Mouse (Mus musculus) ES-E14 (cell line): Measurements from ENCODE around the gene Zfp553. TPM values are rescaled to one million over a fixed set of nuclear protein-coding genes. Genes with fewer than 3 reads are reported as not detected.

Experiments
- DNase-seq: peaks from one replicate; pipeline ENCODE4 v3.0.0-alpha.2; 2013; ENCODE audit warnings: low read depth, low spot score
- H3K27ac ChIP-seq: 2 replicates; pipeline ENCODE4 v1.5.1; 2012; ENCODE audit warnings: low read depth, mild to moderate bottlenecking, low read length, moderate library complexity, mixed read lengths; ENCODE audit not compliant: poor library complexity, insufficient read depth, severe bottlenecking
- H3K36me3 ChIP-seq: 2 replicates; pipeline ENCODE4 v1.6.1; 2012; ENCODE audit warnings: mild to moderate bottlenecking, low read length, moderate library complexity, mixed read lengths; ENCODE audit not compliant: control insufficient read depth, poor library complexity, insufficient read depth, severe bottlenecking
- H3K4me1 ChIP-seq, 2 experiments: fragments of 150-350 bp in 1 of 2; sonication (generic) in 1 of 2; 2 replicates each; pipeline ENCODE4 v1.6.1; 2012; ENCODE audit warnings: low read length in 2 of 2, mild to moderate bottlenecking in 1 of 2, mixed read lengths in 1 of 2; ENCODE audit not compliant: control insufficient read depth in 2 of 2, insufficient read depth in 2 of 2, poor library complexity in 1 of 2
- H3K4me3 ChIP-seq, 2 experiments: fragments of 150-350 bp in 1 of 2; sonication (generic) in 1 of 2; 2 replicates each; pipeline ENCODE4 v1.5.1; 2012; ENCODE audit warnings: low read length in 2 of 2, low read depth in 1 of 2, mild to moderate bottlenecking in 1 of 2, mixed read lengths in 1 of 2; ENCODE audit not compliant: insufficient read depth in 1 of 2, poor library complexity in 1 of 2, severe bottlenecking in 1 of 2
- H3K9ac ChIP-seq: 2 replicates; pipeline ENCODE4 v1.6.1; 2012; ENCODE audit warnings: low read depth, mild to moderate bottlenecking, low read length, mixed read lengths; ENCODE audit not compliant: poor library complexity, insufficient read depth, severe bottlenecking
- H3K9me3 ChIP-seq: fragments of 150-350 bp; sonication (generic); 2 replicates; pipeline ENCODE4 v1.6.1; 2012; ENCODE audit warnings: low read depth, mild to moderate bottlenecking, low read length; ENCODE audit not compliant: control insufficient read depth, insufficient read depth
- CHD2 ChIP-seq: IDR thresholded peaks from 2 replicates; pipeline ENCODE4 v1.6.1; 2014; ENCODE audit warnings: mild to moderate bottlenecking, low read depth, low read length, inconsistent platforms
- HCFC1 ChIP-seq: IDR thresholded peaks from 2 replicates; pipeline ENCODE4 v1.6.1; 2012; ENCODE audit warnings: low read length, inconsistent platforms, borderline replicate concordance; ENCODE audit not compliant: insufficient read depth
- MAFK ChIP-seq: IDR thresholded peaks from 2 replicates; pipeline ENCODE4 v1.6.1; 2014; ENCODE audit warnings: mild to moderate bottlenecking, low read depth, low read length, inconsistent platforms; ENCODE audit not compliant: insufficient read depth
- ZC3H11A ChIP-seq: IDR thresholded peaks from 2 replicates; pipeline ENCODE4 v1.6.1; 2012; ENCODE audit warnings: low read depth, mild to moderate bottlenecking, inconsistent platforms, low read length, borderline replicate concordance
- ZNF384 ChIP-seq: IDR thresholded peaks from 2 replicates; pipeline ENCODE4 v1.6.1; 2012; ENCODE audit warnings: low read depth, low read length, inconsistent platforms
- in situ Hi-C, 2 experiments: fragments of 600-800 bp; cut with MboI; formaldehyde crosslinking; loops; one replicate each; pipeline ENCODE4 v1.15.1; 2025; ENCODE audit warnings: low sequenced_read_pairs in 2 of 2, inconsistent platforms in 1 of 2; ENCODE audit not compliant: unreplicated experiment in 2 of 2
- total RNA-seq: library from RNA; depleted of rRNA; stranded (reverse); fragments of 300-350 nt; gene quantifications from 2 replicates; pipeline ENCODE4 v1.2.3, GENCODE M21; 2012

The Zfp553 gene
- total RNA-seq, 1 experiment = 55.2 TPM

DNA sequence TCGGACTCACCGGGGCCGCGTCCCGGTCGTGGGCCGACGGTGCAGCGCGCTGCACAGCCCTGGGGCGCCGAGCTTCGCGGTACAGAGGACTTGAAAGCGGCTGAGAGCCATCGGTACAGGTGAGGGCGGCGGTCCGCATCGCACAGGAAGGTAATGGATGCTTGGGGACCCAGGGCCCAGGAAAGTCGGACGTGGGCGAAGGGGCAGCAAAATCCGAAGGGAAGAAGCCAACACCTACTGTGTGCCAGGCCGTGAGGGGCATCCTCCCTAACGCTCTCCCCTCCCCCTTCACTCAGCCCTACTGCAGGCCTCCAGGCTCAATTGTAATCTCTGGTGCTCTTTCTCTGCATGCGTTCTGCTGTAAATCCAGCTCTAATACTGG is 498 bp downstream of the Zfp553 start:
- Histone ChIP-seq H3K4me3 (peak overlapping the region; percentile 81 to 83), H3K9me3 (no peaks in the 10 kb centered on the region), H3K27ac (peak overlapping the region; percentile 94), H3K4me1 (peaks cover 0 to 11% of the 10 kb centered on the region in 2 experiments; a peak in 2 of 4 replicates), H3K9ac (peak overlapping the region; percentile 85), H3K36me3 (peaks cover 43% of the 10 kb centered on the region)
- TF ChIP-seq CHD2 = no peak
- TF ChIP-seq ZC3H11A = no peak
- no peak for DNase-seq
- in situ Hi-C loops = no loop called here

DNA sequence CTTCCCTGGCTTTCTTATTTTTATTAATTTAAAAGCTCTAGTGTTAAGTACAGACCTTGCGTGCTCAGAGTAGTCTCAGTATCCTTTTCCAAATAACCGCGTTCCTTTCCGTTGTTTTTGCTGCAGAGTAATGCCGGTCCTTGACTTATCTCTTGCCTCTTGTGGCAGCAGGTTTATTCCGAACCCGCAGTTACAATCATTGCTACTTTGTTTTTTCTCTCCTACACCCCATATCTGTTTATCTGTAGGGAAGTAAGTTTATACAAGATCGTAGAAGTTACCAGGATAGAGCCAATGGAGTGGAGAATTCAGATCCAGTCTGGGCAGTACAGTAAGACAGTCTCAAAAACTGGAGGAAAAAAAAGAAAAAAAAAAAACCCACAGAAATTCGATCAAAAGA is 904 bp downstream of the Zfp553 start:
- TF ChIP-seq ZNF384 = no peak
- H3K9me3 ChIP-seq = no peaks in the 10 kb centered on the region
- H3K9ac ChIP-seq = peak overlapping the region; percentile 85; the same call in 1 of the 2 replicates

DNA sequence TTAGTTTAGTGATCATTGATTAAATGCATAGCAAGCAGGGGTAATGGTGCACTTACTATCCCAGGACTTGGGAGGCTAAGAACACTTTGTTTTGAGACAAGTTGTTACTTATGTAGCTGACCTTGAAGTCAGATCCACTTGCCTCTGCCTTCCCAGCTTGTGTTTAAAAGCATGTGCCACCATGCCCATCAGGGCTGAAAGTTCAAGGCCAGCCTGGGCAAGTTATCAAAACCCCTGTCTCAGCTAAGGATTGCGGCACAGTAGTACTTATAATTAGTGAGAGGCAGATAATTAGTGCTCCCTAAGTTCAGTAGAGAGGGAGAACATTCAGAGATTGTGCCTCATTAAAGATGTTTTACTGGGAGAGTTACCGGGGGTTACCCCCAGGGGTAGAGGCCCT is 1.9 kb downstream of the Zfp553 start:
- H3K9ac ChIP-seq = no peak overlapping the region
- H3K27ac ChIP-seq = no peak overlapping the region
- DNase-seq = no peak
- H3K4me1 ChIP-seq = peaks cover 0 to 11% of the 10 kb centered on the region in 2 experiments; a peak in 2 of 4 replicates
- peaks cover 43% of the 10 kb centered on the region for H3K36me3 ChIP-seq
- TF ChIP-seq ZC3H11A (no peak), MAFK (no peak), ZNF384 (no peak), CHD2 (no peak), HCFC1 (no peak)
- H3K4me3 ChIP-seq = peak overlapping the region; percentile 81 to 83; a peak in 2 of 4 replicates
- H3K9me3 ChIP-seq = 0 out of 2 replicates have a peak, but pooled peaks cover 2% of the 10 kb centered on the region
- in situ Hi-C loops = no loop called here

More for the DNA sequence above, 904 bp downstream of the Zfp553 start:
- peaks cover 0 to 11% of the 10 kb centered on the region in 2 experiments; a peak in 2 of 4 replicates for H3K4me1 ChIP-seq
- in situ Hi-C loops = no loop called here
- peak overlapping the region; percentile 81 to 83 for H3K4me3 ChIP-seq
- peak overlapping the region; percentile 94; the same call in 1 of the 2 replicates for H3K27ac ChIP-seq
- no peak for DNase-seq
- peaks cover 43% of the 10 kb centered on the region for H3K36me3 ChIP-seq

DNA sequence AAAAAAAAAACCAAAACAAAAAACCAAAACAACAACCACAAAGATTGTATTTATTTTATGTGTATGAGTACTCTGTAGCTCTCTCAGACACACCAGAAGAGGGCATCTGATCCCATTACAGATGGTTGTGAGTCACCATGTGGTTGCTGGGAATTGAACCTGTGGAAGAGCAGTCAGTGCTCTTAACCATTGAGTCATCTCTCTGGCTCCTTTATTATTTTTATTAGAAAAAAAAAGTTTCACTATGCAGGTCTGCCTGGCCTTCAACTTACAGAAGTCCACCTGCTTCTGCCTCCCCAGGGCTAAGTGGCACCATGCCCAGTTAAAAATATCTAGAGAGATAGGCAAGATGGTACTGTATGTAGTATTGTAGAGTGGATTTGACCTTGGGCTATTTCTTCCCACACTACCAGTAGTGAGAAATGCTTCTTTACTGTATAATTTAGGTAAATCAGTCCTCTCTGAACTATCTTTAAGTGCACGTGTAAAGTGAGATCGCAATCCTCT is 10.6 kb downstream of the Zfp553 start:
- peaks cover 0 to 5% of the 10 kb centered on the region in 2 experiments; a peak in 1 of 4 replicates for H3K4me1 ChIP-seq
- H3K9me3 ChIP-seq = peaks cover 6% of the 10 kb centered on the region; the same call in 1 of the 2 replicates
- TF ChIP-seq MAFK (no peak), ZC3H11A (no peak), HCFC1 (no peak), ZNF384 (no peak), CHD2 (no peak)
- DNase-seq = no peak
- H3K36me3 ChIP-seq = peaks cover 6% of the 10 kb centered on the region; the same call in 1 of the 2 replicates
- in situ Hi-C loops = no loop called here
- H3K27ac ChIP-seq = no peak overlapping the region
- H3K4me3 ChIP-seq = peak overlapping the region in 1 of 2 experiments; percentile 96; a peak in 1 of 4 replicates
- peak overlapping the region; percentile 83; the same call in 1 of the 2 replicates for H3K9ac ChIP-seq

DNA sequence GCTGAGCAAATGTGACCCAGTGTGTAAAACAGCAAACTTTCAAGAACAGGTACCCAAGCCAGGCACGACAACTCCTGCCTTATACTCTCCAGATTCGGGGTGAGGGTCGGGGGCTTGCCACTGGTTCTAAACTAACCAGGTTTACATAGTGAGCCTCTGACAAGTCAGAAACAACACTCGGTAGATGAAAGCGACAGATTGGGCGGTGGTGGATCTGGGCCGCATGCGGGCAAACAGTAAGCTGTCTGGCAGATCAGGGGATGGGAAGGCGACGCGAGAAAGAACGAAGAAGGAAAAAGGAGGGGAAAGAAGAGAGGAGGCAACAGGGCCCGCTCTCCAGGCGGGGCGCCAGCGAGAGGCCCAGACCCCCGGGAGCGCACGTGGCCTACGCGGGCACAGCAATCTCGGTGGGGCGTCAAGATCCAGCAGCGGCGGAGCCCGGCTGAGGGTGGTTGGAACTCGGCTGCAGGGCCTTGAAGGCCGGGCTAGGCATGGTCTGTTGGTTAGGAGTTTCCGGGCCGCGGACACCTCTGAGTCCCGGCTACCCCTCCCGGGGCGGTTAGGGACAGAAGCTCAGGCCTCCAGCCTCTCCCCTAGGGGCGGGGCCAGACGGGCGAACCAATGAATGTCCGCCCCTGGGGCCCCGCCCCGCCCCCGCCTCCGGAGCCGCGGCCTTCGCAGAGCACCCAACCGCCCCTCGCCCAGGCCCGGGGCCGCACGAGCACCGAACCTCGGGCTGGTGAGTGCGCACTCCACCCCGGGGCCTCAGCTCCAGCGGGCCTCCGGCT is 11.2 kb downstream of the Zfp553 start, which contains the start of gene Zfp771:
Gene Zfp771, plus strand, starts transcription at position 405 of the 788 bp plus-strand sequence.
- Histone ChIP-seq H3K9me3 (peaks cover 4% of the 10 kb centered on the region; the same call in 1 of the 2 replicates), H3K9ac (peak within 1 kb of the TSS; percentile 95), H3K36me3 (peaks cover 6% of the 10 kb centered on the region; the same call in 1 of the 2 replicates), H3K4me3 (peak within 1 kb of the TSS; percentile 90 to 96), H3K27ac (peak within 1 kb of the TSS; percentile 86), H3K4me1 (peaks cover 0 to 5% of the 10 kb centered on the region in 2 experiments; a peak in 1 of 4 replicates)
- TF ChIP-seq HCFC1 (0 out of 2 replicates have a peak, but pooled peaks have one; percentile 21), MAFK (no peak), ZNF384 (no peak)
- DNase-seq = peak; percentile 91
- in situ Hi-C loops = no loop called here
